Mouse (Mus musculus) MN1 (cell line): ENCODE data around the gene Gm21149.
"Not testable (repeated sequence)": the region's sequence is repeated elsewhere in the genome, so short reads cannot be mapped to it uniquely, and the experiment has no call there.

Source experiments
- DNase-seq: peaks from one replicate; pipeline ENCODE4 v3.0.0-alpha.2; 2016; ENCODE audit warnings: low spot score

Gene Gm21149

DNA sequence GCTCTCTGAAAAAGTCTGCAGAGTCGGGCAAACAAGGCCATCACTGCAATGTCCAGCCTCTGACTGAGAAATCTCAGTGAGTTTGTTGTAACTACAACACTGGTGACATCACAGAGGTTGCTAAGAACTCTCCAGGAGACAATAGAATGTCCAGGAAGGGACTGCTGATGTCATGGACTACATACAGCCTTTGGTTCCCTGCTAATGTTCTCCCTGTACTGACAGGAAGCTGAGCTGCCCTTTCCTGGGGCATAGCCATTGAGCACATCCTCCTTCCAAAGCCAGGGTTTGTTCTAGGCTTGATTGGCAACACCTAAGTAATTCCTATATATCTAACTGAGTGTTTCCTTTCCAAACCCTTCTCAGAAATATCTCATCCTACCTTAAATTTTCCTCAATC, at the start of gene Gm21149:
Gene Gm21149, minus strand, starts transcription at position 101 of the 400 bp plus-strand sequence.
- DNase-seq = not testable (repeated sequence)

DNA sequence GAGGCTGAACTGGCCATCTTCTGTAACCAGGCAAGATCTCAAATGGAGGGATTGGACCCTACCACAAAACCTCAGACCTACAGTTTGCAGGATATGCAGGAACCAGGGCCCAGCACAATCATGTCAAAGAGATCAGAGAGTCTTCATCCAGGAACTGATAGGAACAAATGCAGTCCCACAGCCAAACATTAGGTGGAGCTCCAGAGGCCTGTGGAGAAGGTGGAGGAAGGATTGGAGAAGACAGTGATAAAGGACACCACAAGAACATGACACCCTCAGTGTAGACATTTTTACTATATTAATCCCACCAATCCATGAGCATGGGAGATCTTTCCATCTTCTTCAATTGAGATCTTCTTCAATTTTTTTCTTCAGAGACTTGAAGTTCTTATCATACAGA, 46.1 kb upstream of the Gm21149 start:
- DNase-seq = not testable (repeated sequence)

DNA sequence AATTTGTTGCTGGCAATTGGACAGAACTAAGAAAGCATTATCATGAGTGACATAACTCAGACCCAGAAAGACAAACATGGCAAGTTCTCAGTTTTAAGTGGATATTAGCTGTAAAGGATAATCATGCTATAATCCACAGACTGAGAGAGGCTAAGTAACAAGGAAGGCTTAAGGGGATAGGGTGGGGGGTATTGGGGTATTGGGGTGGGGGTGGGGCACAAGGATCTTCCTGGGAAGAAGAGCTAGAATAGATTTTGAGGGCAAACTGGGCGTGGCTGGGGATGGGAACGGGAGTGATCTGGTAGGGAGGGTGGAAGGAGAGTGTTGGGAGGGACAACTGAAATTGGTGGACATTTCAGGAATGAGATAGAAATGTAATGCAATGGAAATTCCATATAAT, 45.7 kb upstream of the Gm21149 start:
- not testable (repeated sequence) for DNase-seq

DNA sequence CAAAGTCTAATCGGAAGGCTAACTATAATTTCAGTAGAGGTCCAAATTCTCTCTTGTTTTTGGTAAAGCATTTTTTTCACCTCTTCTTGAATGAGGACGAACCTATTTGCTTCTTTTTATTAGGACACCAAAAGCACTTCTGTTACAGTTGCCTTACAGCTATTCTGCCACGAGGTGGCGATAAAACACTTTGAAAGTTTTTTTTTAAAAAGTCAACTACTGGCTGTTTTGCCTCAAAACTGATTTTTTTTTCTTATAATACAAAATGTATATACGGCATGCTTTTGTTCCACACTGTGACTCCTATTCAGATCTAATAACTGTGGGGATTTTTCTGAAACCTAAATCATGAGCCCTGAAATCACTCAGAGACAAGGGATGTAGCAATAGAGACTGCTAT, 44.1 kb upstream of the Gm21149 start:
- peak; percentile 42 for DNase-seq

DNA sequence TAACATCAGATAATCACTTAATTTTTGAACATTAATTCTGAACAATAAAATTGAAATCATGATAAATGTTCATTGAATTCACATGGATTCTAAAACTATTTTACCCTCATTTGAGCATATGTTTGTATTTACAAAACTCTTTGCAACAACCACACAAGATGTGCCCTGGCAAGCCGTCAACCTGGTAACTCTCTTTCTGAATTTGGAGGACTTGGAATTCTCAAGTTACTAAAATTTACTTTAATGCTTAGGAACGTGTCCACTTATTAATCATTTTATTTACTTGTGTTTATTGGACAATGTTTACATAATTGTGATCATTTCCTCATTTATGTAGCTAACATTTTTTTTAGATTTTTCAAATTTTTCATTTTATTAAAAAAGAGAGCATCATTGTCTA, 40.8 kb upstream of the Gm21149 start:
- DNase-seq = not testable (repeated sequence)

DNA sequence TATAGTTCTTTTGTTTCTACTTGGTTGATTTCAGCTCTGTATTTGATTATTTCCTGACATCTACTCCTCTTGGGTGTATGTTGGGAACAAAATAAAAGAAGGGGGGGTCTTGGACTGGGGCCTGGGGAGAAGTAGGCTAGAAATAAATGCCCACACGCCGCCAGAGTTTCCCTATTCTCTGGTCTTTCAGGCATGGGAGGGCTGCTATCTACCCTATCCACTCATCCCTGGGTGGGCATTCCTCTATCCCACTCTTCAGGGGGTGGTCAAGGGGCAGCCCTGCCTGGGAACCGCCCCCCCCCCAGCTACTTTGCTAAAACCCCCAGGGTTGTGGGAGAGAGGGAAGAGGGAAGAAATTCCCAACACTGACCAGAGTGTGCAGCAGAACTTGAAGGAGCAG, 35.9 kb upstream of the Gm21149 start:
- DNase-seq = not testable (repeated sequence)

DNA sequence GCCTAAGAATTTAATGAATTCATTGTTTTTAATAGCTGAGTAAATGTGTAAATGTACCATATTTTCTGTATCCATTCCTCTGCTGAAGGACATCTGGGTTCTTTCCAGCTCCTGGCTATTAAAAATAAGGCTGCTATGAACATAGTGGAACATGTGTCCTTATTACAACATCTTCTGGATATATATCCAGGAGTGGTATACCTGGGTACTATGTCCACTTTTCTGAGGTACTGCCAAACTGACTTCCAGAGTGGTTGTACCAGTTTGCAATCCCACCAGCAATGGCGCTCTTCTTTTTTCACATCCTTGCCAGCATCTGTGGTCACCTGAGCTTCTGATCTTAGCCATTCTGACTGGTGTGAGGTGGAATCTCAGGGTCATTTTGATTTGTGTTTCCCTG, 33.6 kb upstream of the Gm21149 start:
- DNase-seq = not testable (repeated sequence)

DNA sequence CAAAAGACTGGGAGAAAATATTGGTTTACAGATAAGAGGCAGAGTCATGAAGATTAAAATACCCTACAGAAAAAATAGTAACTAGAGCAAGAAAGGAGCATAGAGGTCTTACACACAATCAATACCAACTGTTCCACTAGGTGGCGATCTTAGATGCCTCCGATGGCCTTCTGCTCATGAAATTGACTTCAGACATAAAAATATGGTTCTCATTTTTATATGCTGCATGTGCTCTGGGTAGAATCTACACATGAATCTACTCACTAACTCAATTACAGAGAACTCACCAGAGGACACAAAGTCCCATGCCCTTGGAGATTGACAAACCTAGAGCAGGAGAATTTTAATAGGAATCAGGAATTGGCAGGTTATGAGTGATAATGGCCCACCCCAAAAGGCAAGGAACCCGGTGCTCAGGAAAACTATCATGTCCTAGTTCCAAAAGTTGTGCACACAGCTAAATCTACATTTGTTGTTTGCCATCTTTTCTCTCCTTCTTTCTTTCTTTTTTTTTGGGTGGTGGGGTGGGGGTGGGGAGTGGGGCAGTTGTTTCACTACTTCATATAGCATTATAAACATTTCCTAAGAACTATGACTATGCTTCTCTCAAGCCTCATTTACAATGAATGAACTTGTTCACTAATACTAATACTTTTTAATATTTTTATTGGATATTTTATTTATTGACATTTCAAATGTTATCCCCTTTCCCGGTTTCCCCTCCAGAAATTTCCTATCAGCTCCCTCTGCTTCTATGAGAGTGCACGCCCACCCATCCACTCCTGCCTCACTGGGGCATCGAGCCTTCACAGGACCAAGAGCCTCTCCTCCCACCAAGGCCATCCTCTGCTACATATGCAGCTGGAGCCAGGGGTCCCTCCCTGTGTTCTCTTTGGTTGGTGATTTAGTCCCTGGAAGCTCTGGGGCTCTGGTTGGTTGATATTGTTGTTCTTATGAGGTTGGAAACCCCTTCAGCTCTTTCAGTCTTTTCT, 32.4 kb upstream of the Gm21149 start:
- not testable (repeated sequence) for DNase-seq

DNA sequence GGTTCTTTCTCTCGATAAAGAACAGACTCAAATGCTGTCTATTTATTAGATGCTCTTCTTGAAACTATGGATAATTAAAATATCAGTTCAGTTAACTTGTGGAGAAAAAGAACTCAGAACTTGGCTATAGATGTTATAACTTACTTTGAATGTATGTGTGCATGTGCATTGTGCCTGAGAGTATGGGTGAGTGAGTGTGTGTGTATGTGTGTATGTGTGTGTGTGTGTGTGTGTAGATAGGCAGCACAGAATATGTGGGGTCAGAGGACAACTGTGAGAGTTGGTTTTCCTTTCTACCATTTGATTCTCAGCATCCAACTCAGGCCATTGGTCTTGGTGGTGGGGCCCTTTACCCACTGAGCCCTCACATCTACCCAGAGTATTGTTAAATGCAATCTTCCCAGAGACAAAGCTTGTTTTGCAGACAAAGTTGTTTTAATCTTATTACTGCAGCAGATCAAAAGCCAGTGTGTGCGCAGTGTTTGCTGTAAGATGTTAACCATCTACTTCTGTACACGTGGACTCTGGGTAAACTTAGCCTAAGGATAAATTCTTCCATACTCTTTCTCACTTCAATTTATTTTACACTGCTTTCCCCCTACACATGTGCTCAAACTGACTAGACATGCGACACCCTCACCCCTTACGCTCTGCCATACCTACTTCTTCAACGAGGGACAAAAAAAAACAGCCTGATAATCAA, 31.6 kb upstream of the Gm21149 start:
- peak; percentile 30 for DNase-seq

DNA sequence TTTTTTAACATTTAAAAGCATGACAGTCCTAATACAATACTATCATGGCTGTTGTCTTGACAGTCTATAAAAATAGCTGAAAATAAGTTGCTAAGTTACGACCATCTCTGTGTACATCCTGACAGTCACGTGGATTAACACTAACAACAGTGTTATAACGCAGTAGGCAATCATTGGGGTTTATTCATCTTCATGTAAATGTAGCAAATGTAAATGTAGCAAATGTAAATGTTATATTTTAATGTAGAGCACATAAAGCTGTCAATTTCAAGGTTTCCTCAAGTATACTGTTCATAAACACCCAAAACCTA, 30.9 kb upstream of the Gm21149 start:
- no peak for DNase-seq

DNA sequence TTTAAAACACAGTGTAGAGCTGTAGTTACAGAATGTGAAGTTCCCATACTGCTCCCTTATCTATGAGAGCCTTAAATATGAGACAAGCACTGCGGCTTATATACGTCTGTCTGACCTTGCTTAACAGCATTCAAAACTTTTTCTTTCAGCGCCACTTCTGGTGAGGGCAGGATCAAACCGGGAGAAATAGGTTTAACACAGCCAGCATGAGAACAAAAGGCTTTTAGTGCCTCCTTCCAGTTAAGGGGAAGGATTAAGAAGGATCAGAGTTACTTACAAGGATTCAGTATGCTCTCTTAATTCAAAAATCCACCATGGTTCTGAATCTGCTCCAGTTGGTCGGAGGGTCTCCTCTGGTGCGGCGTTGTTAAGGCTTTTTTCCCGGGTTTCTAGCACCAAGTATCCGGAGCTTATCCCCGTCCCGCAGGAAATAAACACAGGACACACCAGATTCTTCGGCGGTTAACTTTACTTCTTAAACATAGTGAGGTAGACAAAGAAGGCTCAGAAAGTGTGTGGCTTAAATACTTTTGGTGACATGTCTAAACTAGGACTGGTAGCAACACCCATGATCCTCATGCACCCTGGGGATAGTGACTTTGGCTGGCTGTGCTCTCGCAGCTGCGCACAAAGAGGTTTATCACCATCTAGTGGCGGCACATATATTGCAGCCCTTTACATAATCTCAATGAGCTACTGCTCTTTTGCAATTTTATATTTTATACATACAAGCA, 30.4 kb upstream of the Gm21149 start:
- peak; percentile 66 for DNase-seq

DNA sequence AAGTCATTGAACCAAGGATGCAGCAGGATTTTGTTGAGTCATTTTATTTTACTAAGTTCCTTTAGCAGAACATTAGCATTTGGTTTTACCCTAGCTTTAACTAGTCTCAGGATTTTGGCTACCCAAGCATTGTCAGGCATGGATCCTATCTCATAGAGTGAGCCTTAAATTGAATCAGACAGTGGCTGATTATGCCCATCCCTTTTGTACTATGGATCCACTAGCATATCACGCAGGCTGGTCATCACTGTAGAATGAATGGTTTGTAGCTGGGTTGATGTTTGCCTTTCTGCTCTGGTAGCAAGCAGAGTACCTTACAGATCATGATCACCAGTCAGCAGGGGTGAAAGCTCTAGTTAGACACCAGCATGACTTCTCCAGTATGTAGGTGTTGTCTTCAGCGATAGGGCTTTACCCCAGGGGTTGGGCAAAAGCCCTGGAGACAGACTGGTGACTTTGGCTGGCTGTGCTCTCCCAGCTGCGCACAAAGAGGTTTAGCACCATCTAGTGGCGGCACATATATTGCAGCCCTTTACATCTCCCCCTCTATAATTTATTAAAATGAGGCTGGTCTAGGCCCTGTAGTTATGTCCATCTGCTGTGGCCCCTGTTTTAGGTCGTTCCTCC, 22.6 kb upstream of the Gm21149 start:
- not testable (repeated sequence) for DNase-seq

DNA sequence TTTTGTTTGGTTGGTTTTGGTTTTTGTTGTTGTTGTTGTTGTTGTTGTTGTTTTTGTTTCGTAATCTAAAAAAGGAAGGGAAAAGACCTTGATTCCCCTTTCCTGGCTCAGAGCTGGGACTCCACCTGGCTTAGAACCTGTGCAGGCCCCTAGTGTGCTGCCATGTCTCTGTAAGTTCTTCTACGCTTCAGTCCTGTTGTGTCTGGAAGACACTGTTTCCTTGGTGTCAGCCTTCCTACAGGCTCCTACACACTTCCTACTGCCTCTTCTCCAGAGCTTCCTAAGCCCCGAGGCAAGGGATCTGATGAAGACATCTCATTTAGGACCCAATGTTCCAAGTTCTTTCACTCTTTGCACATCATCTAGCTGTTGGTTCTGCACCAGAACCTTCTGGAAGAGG, 22.0 kb upstream of the Gm21149 start:
- DNase-seq = not testable (repeated sequence)

DNA sequence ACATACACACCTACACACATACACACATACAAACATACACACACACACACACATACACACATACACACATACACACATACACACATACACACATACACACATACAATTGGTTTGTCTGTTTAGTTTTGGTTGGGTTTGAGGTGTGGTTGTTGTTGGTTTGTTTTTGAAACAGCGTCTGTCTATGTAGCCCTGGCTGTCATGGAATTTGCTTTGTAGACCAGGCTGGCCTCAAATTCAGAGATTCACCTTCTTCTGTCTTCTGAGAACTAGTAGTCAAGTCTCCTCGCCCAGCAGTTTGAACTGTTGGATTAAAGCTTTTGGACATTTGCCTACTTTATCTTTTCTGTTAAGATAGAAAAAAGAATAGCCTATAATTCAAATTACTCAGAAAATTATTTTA, 14.6 kb upstream of the Gm21149 start:
- not testable (repeated sequence) for DNase-seq

DNA sequence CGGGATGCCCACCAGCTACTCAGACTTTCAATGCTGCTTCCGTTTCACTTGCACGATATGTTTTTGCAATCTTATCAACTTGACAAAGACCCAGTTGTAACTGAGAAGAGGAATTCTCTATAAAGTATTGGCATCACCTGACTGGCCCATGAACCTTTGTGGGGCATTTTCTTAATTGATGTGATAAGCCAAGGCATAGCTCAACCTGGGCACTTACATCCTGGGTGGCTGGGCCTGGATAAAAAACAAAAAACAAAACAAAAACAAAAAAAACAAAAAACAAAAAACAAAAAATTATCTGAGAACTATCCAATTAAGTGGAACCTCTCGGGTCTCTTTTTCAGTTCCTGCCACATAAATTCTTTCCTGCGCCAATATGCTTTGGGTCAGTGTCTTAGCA, 12.4 kb upstream of the Gm21149 start:
- no peak for DNase-seq

DNA sequence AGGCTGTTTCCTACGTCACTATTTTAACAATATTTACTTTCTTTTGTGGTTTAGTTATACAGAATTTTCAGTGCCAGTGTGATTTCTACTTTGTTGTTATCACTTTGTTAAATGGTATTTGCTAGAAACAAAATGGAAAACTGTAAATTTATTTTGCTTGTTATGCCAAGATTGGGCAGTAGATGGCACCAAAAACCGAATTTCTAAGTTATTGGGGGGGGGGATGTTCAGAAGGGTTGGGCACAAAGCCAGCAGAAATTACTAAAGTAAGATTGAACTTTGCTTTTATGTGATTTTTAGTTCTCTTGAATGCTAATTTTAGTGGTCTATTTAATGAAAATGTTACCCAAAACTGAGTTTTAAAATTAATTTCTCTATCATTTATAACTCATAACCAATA, 8.3 kb upstream of the Gm21149 start:
- not testable (repeated sequence) for DNase-seq

DNA sequence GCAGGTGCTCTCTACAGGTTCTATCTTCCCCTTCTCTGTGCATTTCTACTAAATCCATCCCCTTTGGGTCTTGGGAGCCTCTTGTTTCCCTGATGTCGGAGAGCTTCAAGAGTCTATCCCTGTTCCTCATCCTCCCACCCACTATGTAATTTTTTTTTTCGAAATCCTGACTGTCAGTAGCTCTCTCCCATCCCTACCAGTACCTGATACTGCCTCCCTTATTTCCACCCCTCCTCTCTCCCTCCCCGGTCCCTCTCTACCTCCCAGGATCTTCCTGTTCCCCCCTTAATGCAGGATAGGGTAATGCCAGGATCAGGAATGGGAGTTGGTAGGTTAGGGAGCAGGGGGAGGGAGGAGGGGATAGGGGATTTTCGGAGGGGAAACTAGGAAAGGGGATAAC, 7.3 kb upstream of the Gm21149 start:
- not testable (repeated sequence) for DNase-seq

DNA sequence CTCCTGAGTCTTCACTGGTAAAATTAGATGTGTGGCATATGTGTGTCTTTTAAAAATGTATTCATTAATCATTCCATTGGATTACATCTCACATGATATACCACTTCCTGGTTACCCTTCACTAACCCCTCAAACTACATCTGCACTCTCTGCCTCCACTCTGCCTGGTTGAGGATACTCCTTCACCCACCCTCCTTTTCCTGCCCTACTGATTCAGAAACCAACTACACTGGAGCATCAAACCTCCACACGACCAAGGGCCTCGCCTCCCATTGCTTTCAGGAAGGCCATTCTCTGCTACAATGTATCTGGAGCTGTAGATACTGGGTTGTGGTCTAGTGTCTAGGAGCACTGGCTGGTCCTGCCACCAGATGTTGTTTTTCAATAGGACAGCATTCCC, 6.5 kb upstream of the Gm21149 start:
- not testable (repeated sequence) for DNase-seq

DNA sequence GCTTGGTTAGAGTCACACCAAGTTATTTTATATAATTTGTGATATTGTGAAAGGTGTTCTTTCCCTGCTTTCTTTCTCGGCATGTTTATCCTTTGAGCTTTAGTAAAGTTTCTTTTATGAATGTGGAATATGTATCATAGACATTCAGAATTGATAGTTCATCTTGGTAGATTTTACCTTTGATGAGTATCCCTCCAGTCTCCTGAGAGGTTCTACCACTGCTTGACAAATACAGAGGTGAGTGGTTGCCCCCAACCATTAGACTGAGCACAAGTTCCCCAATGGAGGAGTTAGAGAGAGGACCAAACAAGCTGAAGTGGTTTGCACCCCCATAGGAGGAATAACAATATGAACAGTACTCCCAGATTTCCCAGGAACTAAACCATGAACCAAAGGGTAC, 6.2 kb downstream of the Gm21149 start:
- not testable (repeated sequence) for DNase-seq

DNA sequence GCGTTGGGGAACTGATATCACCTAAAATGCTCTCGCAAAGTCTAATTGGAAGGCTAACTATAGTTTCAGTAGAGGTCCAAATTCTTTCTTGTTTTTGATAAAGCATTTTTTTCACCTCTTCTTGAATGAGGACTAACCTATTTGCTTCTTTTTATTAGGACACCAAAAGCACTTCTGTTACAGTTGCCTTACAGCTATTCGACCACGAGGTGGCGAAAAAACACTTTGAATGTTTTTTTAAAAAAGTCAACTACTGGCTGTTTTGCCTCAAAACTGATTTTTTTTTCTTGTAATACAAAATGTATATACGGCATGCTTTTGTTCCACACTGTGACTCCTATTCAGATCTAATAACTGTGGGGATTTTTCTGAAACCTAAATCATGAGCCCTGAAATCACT, 8.6 kb downstream of the Gm21149 start:
- peak; percentile 41 for DNase-seq

DNA sequence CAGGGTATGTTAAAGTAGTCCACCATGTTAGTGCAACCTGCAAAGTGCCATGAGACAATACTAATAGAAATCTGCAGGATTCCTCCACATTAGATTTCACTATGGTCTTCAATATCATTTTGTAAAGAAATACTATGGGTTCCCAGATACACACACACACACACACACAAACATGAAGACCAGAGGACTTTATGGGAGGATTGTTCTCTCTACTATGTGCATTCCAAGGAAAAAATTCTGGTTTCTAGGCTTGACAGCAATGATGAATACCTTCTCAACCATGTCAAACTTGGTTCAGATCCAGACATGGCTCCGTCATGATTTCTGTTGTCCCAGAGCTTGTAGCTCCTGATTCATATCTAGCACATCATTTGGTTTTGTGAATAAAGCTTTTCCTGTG, 10.1 kb downstream of the Gm21149 start:
- DNase-seq = not testable (repeated sequence)

DNA sequence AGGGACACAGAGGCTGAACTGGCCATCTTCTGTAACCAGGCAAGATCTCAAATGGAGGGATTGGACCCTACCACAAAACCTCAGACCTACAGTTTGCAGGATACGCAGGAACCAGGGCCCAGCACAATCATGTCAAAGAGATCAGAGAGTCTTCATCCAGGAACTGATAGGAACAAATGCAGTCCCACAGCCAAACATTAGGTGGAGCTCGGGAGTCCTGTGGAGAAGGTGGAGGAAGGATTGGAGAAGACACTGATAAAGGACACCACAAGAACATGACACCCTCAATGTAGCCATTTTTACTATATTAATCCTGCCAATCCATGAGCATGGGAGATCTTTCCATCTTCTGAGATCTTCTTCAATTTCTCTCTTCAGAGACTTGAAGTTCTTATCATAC, 12.8 kb downstream of the Gm21149 start:
- DNase-seq = not testable (repeated sequence)
